In the genomic region with DNA sequence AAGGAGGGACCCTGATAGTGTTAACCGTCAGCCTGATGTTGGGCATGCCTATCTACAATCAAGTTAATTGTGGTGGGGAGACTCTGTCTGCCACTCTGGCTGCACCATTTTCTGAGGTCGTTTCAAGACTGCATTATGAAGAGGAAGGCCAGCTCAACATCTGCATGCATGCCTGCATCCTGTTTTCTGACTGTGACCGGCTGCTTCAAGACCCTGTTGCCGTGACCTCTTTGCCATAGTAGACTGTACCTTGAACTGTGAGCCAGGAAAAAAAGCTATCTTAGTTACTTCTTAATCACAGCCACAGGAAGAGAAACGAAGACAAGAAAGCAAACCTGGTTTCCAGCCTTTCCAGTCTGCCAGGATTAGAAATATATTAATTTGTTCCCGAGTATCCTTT, we compare ENCODE assay signal across 22 mouse cellular contexts. TPM values are rescaled to one million over a fixed set of nuclear protein-coding genes. Genes with fewer than 3 reads are reported as not detected.
DNase-seq lines count a peak whose midpoint lies in the region; ATAC-seq lines count a peak whose summit lies in the region.
"Had no signal": no experiment of that assay in that cellular context is flagged by ENCODE, and none has a peak within 500 bp of the region (broad histone marks: within the 10 kb centered on the region; RNA-seq: fewer than 3 reads in every experiment).

No protein-coding gene starts in this region.

- no peaks in the 10 kb centered on the region for H3K36me3 ChIP-seq in kidney, embryonic 15.5 days
- H3K36me3 ChIP-seq in neural tube, embryonic 11.5 days (ENCODE audit: control insufficient read depth, insufficient read depth, low read length): no peaks in the 10 kb centered on the region
- H3K36me3 ChIP-seq in hindbrain, embryonic 16.5 days (ENCODE audit: control insufficient read depth, insufficient read depth, low read length): peaks cover 2% of the 10 kb centered on the region; the same call in 1 of the 2 replicates

- no peak for ATAC-seq in kidney, embryonic 15.5 days (replicated peaks; ENCODE audit: low FRiP score)
- ATAC-seq in neural tube, embryonic 11.5 days (ENCODE audit: insufficient read depth, low FRiP score, low TSS enrichment): no peak
- ATAC-seq in hindbrain, embryonic 16.5 days: no peak
- ATAC-seq: activated CD4-positive, CD25-positive, alpha-beta regulatory T cell, adult 4 months; forebrain, embryonic 16.5 days; Patski had no signal

- no peaks in the 10 kb centered on the region for H3K27me3 ChIP-seq in kidney, embryonic 15.5 days
- no peaks in the 10 kb centered on the region for H3K27me3 ChIP-seq in neural tube, embryonic 11.5 days (ENCODE audit: control insufficient read depth, insufficient read depth, low read length)
- no peaks in the 10 kb centered on the region for H3K27me3 ChIP-seq in hindbrain, embryonic 16.5 days (replicated peaks; ENCODE audit: control insufficient read depth, insufficient read depth, low read length)
- H3K27me3 ChIP-seq: CH12.LX; embryonic facial prominence, embryonic 13.5 days; forebrain, embryonic 12.5 days; heart, embryonic 13.5 days; hindbrain, embryonic 12.5 days; Patski had no signal

- H3K4me3 ChIP-seq in kidney, embryonic 15.5 days (replicated peaks): no peak overlapping the region
- no peak overlapping the region for H3K4me3 ChIP-seq in neural tube, embryonic 11.5 days (ENCODE audit: low read depth, low read length)
- no peak overlapping the region for H3K4me3 ChIP-seq in hindbrain, embryonic 16.5 days (ENCODE audit: low read length)
- H3K4me3 ChIP-seq: embryonic facial prominence, embryonic 13.5 days; forebrain, embryonic 12.5 days; heart, embryonic 13.5 days; hindbrain, embryonic 12.5 days had no signal

- H3K27ac ChIP-seq in kidney, embryonic 15.5 days: no peak overlapping the region
- H3K27ac ChIP-seq in neural tube, embryonic 11.5 days (ENCODE audit: low read depth, low read length): no peak overlapping the region
- no peak overlapping the region for H3K27ac ChIP-seq in hindbrain, embryonic 16.5 days (ENCODE audit: low read depth, low read length)
- H3K27ac ChIP-seq: embryonic facial prominence, embryonic 13.5 days; forebrain, embryonic 12.5 days; heart, embryonic 13.5 days; hindbrain, embryonic 12.5 days had no signal

- peak; percentile 65 for DNase-seq in kidney, adult 11 months
- no peak for DNase-seq in neural tube, embryonic 11.5 days (ENCODE audit: low spot score)
- no peak for DNase-seq in neural tube, embryonic 10.5 days (ENCODE audit: extremely low spot score, low spot score)
- peak; percentile 52 for DNase-seq in kidney, postnatal 14 days
- peak; percentile 49 for DNase-seq in yolk sac, embryonic 10.5 days (ENCODE audit: low spot score)
- DNase-seq in right cerebral cortex, postnatal 10 days (ENCODE audit: low spot score in 2 of 2): no peak
- DNase-seq: adrenal gland, postnatal 14 days; cerebellum, adult 11-12 months; cerebellum, adult 9-10 months; cerebellum, postnatal 36 days; gastrocnemius, postnatal 14 days; heart, postnatal 4 days had no signal

- H3K4me1 ChIP-seq in kidney, embryonic 15.5 days: peaks cover 16% of the 10 kb centered on the region
- H3K4me1 ChIP-seq in neural tube, embryonic 11.5 days (ENCODE audit: control insufficient read depth, insufficient read depth, low read length): no peaks in the 10 kb centered on the region
- H3K4me1 ChIP-seq in hindbrain, embryonic 16.5 days (ENCODE audit: control insufficient read depth, insufficient read depth, low read depth, low read length): peaks cover 2% of the 10 kb centered on the region; the same call in 1 of the 2 replicates

- H3K9ac ChIP-seq in kidney, embryonic 15.5 days: no peak overlapping the region
- 0 out of 2 replicates have a peak overlapping the region, but pooled peaks have one; percentile 1 for H3K9ac ChIP-seq in neural tube, embryonic 11.5 days (ENCODE audit: low read length)
- H3K9ac ChIP-seq in hindbrain, embryonic 16.5 days (ENCODE audit: low read depth, low read length): no peak overlapping the region
- H3K9ac ChIP-seq: embryonic facial prominence, embryonic 13.5 days; forebrain, embryonic 12.5 days; heart, embryonic 13.5 days; hindbrain, embryonic 12.5 days had no signal

- WGBS in kidney, embryonic 15.5 days: 66% methylated on average over 6 of the region's 6 CpGs
- WGBS in neural tube, embryonic 11.5 days: 85% methylated on average over 6 of the region's 6 CpGs
- 72% methylated on average over 6 of the region's 6 CpGs for WGBS in hindbrain, embryonic 16.5 days

- H3K9me3 ChIP-seq in kidney, embryonic 15.5 days (replicated peaks): no peaks in the 10 kb centered on the region
- H3K9me3 ChIP-seq in neural tube, embryonic 11.5 days (ENCODE audit: control insufficient read depth, low read length): no peaks in the 10 kb centered on the region
- no peaks in the 10 kb centered on the region for H3K9me3 ChIP-seq in hindbrain, embryonic 16.5 days (ENCODE audit: control insufficient read depth, low read length)
- H3K9me3 ChIP-seq: embryonic facial prominence, embryonic 13.5 days; heart, embryonic 13.5 days; hindbrain, embryonic 12.5 days had no signal

- H3K4me2 ChIP-seq in kidney, embryonic 15.5 days: no peak overlapping the region
- H3K4me2 ChIP-seq in neural tube, embryonic 11.5 days (ENCODE audit: low read depth): no peak overlapping the region
- no peak overlapping the region for H3K4me2 ChIP-seq in hindbrain, embryonic 16.5 days (ENCODE audit: low read length)
- H3K4me2 ChIP-seq: embryonic facial prominence, embryonic 13.5 days; forebrain, embryonic 12.5 days; heart, embryonic 13.5 days; hindbrain, embryonic 12.5 days had no signal

RNA-seq across cellular contexts. Expression of a gene that starts 0.6 kb away (rescaled TPM):
- 12.2 and 12.9 TPM in 2 replicates for polyA plus RNA-seq in kidney, embryonic 15.5 days (2015; fragmentation: Nextera tagmentation; extraction: Ambion mirVana)
- polyA plus RNA-seq in neural tube, embryonic 11.5 days (2014; fragmentation: Nextera tagmentation; extraction: Ambion mirVana): 5.3 and 5.5 TPM in 2 replicates
- 5.0 and 5.7 TPM in 2 replicates for polyA plus RNA-seq in hindbrain, embryonic 16.5 days (2015; fragmentation: Nextera tagmentation; extraction: Ambion mirVana)

RNA-seq across cellular contexts. Expression of a gene that starts 44.5 kb away (rescaled TPM):
- 23.7 and 24.2 TPM in 2 replicates for polyA plus RNA-seq in kidney, embryonic 15.5 days (2015; fragmentation: Nextera tagmentation; extraction: Ambion mirVana)
- 28.1 and 28.8 TPM in 2 replicates for polyA plus RNA-seq in neural tube, embryonic 11.5 days (2014; fragmentation: Nextera tagmentation; extraction: Ambion mirVana)
- polyA plus RNA-seq in hindbrain, embryonic 16.5 days (2015; fragmentation: Nextera tagmentation; extraction: Ambion mirVana): 17.9 and 18.8 TPM in 2 replicates

RNA-seq across cellular contexts. Expression of a gene that starts 50.6 kb away (rescaled TPM):
- 5.9 and 6.5 TPM in 2 replicates for polyA plus RNA-seq in kidney, embryonic 15.5 days (2015; fragmentation: Nextera tagmentation; extraction: Ambion mirVana)
- polyA plus RNA-seq in neural tube, embryonic 11.5 days (2014; fragmentation: Nextera tagmentation; extraction: Ambion mirVana): 4.8 and 5.7 TPM in 2 replicates
- polyA plus RNA-seq in hindbrain, embryonic 16.5 days (2015; fragmentation: Nextera tagmentation; extraction: Ambion mirVana): 4.5 and 5.5 TPM in 2 replicates

RNA-seq across cellular contexts. Expression of a gene that starts 50.6 kb away (rescaled TPM):
- polyA plus RNA-seq in kidney, embryonic 15.5 days (2015; fragmentation: Nextera tagmentation; extraction: Ambion mirVana): 951 and 1,101 TPM in 2 replicates
- polyA plus RNA-seq in neural tube, embryonic 11.5 days (2014; fragmentation: Nextera tagmentation; extraction: Ambion mirVana): 956 and 1,018 TPM in 2 replicates
- 340 and 347 TPM in 2 replicates for polyA plus RNA-seq in hindbrain, embryonic 16.5 days (2015; fragmentation: Nextera tagmentation; extraction: Ambion mirVana)

Comparison
In these comparisons a context has a peak if more than half of its experiments do, and no peak if none do; other contexts are left out.
1. DNase-seq: peak in kidney, adult 11 months (single experiment), kidney, postnatal 14 days (single experiment) and yolk sac, embryonic 10.5 days (single experiment); none in neural tube, embryonic 11.5 days (single experiment), neural tube, embryonic 10.5 days (single experiment) and right cerebral cortex, postnatal 10 days (0 of 2).